Mouse (Mus musculus): ENCODE measurements around the gene Kcnab1.

The Kcnab1 gene

DNA sequence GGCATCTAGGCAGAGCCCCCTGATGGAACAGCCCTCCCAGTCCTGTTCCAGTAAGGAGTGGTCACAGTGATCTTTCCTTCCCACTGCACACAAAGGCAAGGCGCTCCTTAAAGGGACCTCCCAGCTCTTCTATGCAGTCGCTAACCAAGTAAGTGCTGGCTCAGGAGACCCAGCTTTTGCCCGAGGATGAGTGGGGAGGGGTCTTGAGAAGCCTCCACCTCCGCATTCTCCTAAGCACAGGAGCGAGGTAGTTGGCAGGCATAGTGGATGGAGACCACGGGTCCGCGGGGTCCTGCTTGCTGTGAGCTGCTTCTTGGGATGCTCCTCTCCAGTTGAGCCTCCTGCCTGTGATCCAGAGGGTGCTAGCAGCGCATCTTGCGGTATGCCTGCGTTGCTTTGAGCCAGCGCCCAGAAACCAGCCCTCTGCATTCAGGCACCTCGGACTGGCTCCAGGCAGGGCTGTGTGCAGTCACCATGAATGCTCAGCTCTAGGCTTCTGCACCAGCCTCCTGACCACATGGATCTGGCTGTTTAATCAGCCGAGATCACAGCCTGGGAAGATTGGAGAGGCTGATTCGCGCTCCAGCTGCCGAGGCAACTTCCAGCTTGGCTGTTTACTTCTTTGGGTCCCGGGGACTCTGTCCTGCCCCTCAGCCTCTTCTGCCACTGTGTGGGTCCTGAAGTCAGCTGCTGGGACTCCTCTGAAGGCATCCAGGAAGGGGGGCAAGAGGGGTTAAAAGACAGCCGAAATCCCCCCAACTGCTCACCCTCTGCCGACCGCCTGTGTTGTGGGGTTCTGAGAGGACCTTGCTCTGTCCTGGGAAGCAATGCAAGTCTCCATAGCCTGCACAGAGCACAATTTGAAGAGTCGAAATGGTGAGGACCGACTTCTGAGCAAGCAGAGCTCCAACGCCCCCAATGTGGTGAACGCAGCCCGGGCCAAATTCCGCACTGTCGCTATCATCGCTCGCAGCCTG is at the start of gene Kcnab1:
TSS of gene Kcnab1 (plus strand) at position 440 of the 977 bp plus-strand sequence.
- no peak for DNase-seq

DNA sequence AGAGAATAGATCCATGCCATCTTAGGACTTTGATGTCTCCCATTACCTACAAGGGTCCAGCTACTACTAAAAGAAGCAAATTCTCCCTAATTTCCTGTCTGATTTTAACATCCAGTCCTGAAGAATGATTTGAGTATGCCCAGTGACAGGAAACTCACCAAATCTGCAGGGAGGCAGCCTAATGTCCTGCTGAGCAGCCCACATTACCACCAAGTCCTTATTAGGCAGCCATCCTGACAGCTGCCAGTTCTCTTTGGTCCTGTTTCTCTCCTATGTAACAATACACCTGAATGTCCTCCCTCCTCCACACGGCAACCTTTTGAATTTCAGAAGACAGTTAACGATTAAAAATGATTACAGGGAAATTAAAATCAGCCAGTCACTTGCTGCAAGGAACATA is 20.9 kb upstream of the Kcnab1 start:
- no peak for DNase-seq

DNA sequence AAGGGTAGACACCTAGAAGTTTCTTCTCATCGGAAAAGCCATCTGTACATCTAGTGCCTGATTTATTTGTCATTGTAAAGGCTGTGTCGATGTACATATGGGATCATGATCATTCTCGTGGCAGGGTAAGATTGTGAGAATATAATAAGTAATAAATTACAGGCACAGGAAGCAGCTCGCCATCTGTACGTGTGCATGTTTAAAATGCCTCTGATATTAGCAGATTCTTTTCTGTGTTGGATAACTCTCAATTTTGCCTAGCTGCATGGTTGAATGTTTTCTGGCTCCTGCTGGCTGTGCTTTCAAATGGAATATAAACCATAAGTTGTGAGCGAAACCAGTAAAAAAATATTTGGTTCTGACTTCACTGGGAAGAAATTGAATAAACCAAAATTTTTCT is 5.1 kb upstream of the Kcnab1 start:
- no peak for DNase-seq

DNA sequence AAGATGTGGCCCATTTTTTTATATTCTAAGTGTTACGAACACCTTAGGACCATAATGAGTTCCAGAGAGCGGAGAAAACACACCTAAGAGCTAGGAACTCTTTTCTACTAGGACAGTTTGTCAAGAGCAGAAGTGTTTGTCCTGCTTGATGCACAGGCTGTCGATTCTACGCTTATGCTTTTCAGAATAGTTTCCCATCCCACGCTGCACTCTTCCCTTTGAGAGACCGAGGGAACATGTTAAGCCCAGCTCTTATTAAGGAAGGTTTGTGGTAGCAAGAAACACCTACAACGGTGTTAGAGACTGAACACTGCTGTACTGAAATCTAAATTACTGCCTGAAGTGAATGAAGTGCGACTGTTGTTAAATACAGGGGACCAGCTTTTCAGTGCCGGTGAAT is 1.0 kb downstream of the Kcnab1 start:
- DNase-seq, result no peak

DNA sequence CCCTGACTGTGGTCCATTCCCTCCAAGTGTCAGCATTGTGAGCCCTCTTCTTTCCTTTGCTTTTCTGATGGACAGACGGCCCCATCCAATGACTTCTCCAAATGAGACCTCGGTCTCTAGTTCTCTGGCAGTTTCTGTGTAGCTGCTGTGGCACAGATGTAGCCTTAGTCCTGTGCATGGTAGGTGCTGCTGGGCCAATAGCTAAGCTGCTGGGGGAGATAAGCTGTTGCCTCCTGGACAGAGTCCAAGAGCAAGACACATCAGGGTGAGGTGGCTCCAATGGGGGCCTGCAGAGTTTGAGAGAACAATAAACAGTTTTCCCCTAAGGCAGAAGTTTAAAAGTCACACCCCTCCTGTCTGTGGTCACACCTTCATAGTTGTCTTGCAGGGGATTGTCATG is 2.0 kb downstream of the Kcnab1 start:
- no peak for DNase-seq

DNA sequence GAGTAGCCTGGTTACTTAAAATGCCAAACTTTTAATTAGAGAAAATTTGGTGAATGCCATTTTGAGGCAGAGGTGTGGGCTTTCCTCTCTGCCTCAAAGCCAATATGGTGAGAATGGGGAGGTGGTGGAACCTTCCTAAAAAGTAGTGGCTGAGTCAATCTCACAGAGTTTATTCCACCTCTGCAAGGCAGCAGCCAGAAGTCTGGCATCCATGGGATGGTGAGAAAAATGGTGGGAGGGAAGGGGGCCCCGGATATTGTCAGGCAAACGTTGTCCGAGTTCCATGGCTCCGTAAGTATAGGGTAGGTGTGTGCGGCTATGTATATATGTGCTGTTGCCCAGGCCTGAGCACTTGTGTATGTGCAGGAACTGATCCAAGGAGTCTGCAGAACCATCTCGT is 6.0 kb downstream of the Kcnab1 start:
- no peak for DNase-seq

DNA sequence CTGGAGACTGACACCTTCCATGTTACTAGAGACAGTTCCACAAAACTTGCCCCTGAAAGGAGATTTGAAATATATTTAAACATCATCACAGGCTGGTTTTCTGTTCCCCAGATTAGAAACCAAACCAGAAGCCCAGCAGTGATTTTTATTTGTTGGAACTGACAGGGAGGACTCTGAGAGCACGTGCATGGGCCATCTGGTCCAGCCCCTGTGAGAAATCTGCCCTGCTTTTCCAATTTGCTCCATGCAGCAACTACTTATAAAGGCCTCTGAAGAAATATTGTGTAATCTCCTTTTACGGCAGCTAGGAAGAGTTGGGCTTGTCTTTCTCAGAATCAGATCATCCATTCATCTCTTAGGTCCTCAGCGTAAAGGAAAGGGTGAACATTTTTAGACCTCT is 7.8 kb downstream of the Kcnab1 start:
- no peak for DNase-seq

DNA sequence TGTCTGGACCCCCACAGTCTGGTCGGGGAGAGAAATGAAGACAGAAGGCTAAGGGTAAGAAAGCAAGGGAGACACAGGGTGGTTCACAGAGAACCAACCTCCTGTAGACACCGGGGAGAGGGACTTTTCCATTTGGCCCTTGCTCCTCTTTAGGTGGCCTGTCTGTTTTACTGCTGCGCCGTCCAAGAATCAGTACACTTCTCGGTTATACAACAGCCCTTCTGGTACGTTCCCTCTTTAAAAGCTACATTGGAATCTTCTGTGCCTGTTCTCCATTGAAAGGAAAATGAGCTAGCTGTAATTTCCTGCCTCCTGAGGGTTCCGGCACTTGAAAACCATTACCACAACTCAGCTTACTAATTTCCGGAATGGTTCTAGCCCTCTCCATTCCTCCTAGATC is 8.2 kb downstream of the Kcnab1 start:
- no peak for DNase-seq

DNA sequence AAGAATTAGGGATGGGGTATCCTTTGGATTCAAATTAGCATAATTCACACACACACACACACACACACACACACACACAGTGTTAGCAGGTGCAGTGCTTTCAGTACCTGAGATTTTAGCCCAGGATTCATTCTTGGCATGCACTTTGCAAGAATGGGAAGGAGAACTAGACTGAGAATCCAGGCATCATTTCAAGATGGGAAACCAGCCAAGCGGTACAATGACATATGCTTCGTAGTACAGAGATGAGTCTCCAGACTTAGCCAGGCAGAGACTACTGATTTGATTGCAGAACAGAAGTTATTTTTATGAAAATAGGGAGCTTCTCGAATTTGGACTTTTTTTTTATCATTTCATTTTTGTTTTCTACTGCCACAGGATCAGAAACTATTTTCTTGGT is 15.8 kb downstream of the Kcnab1 start:
- no peak for DNase-seq

DNA sequence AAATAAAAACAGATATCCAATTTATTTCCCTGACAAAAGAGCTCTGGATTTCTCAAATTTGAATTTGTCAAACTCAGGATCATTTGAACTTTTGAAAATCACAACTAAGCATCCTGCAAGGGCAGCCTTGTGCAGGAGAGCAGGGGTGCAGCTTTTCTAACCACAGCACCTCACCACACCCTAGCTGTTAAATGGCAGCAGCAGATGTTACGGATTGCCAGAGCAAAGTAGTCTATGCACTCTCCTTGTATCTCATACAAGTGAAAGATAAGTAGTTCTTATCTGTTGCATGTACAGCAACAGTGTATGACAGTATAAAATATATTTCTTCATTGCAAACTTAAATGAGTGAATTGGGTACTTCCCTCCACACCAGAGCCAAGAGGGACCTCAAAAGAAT is 20.4 kb downstream of the Kcnab1 start:
- no peak for DNase-seq

DNA sequence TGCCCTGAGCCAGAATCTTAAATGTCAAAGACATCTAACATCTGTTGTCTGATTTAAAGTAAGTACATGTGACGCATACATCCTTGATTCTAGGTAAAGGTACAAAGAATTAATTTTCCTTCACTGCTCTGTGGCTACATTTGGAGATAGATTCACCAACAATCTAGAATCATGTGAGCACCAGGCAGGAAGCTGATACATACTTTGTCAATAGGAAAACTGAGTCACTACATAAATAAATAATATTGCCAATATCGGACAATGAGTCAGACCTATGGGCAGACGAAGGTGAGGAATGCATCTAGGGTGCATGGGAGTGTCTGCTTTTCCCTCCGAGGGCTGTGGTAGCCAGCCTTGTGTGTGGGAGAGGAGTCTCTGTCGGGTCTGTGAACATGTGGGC is 25.7 kb downstream of the Kcnab1 start:
- DNase-seq, result no peak

DNA sequence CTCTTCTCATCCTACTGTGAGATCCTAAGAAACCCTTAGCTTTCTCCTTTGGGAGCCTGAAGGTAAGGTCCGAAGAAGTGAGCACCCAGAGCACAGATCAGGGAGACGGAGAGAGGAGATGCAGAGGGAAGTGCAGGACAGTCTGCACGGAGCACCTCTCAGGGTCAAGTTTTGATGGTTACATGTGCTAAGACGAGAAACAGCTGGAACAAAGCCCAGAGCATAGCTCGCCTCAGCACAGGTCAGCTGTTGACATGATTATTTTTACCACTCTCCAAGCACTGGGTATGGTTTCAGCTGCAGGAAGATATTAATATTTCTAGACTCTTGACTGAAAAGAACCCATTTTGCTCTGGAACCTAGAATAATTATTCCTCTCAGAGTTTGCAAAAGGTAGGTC is 27.7 kb downstream of the Kcnab1 start:
- DNase-seq, result no peak

DNA sequence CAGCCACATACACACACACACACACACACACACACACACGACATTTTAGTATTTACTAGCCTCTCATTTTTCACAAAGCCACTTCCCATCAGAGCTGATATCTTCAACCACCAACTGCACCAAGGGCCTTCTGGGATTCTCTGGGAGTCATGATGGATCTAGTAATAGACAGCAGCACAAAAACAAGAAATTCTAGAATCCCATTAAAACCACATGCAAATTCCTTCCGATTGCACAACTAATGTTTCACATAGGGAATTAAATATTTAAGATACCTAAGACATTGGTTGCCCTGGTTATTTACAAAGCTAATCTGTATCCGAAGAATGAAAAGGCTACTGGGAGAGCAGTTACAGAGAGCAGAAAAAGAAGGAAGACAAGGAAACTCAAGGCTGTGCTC is 29.6 kb downstream of the Kcnab1 start:
- DNase-seq, result no peak

DNA sequence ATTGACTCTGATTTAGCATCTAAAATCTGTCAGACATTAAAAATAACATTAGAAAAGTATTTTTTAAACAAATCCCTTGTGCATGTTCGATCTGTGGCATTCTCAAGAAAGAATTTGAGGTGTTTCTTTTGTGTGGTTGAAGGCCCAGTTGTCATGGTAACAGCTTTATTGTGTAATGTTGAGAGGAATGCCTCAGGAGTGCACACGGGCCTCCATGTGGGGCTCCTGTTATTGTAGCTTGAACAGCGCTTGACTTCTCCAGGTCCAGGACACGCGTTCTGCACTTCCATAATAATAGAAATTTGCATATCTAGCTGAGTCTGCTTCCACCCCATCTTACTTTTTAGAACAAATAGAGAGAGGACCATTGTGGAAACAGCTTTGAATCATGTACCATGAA is 36.0 kb downstream of the Kcnab1 start:
- DNase-seq, result no peak

DNA sequence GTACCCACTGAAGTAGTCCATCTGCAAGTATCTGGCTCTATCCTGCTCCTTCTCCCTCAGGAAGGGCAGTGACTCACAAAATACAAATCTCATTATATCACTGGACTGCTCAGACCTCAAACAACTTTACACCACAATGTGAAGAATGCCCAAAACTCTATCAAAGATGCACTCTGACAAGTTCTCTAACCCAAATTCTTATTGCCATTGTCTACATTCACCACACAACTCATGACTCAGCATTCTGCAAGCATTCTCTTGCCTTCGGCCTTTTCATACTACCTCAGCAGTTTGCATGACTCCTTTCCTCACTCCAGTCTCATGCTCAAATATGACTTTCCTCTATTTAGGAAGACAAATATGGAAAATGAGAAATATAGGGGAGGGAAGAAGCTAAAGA is 42.6 kb downstream of the Kcnab1 start:
- no peak for DNase-seq

DNA sequence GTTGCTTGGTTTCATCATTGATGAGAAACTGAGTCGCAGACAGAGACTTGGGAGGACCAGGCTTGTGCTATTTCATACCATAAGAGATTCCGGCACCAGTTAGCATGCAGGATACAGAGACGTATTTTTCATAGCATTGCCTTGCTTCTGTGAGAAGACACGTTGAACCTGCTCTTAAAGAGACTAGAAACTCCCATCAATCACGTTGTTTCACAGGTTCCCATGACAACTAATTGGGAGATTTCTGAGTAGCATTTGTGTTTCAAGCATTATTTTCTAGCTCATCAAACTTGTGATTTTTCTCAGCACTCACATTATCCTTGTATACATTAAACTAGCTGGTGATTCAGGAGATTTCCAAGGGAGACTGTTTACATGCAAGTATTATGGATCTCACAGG is 63.8 kb downstream of the Kcnab1 start:
- no peak for DNase-seq

DNA sequence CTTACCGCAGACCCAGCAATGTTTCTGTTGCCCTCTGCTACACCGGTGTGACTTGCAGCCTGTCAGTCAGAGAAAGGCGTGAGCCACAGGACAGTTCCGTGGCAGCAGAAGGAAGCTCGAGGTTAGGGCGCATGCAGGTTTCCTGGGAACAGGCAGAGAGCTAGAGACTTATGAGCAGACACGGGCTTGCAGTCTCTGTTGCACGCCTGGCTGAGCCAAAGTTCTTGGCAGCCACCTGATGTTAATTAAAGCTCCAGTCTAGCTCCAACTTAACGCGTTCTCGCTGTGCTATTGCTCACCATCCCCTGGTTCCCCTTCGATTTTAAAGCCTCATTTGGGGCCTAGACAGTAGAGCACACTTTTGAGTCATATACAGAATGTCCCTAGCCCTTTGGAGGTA is 65.4 kb downstream of the Kcnab1 start:
- DNase-seq, result no peak

DNA sequence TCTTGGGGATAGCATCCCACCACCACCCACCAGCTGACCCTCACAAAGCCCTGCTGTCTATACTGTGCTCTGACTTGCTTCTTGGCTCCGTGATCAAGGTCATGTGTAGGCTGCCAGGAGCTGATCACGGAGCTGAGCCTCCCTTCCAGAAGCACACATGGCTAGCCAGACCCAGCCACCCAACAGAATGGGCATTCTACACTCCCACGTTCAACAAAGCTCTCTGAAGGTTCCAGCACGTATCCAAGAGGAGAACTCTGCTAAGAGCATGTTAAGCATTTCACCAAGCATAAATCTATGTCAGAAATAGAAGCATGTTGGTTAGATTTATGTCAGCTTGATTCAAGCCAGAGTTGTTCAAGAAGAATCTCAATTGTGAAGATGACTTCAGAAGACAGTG is 66.6 kb downstream of the Kcnab1 start:
- no peak for DNase-seq

DNA sequence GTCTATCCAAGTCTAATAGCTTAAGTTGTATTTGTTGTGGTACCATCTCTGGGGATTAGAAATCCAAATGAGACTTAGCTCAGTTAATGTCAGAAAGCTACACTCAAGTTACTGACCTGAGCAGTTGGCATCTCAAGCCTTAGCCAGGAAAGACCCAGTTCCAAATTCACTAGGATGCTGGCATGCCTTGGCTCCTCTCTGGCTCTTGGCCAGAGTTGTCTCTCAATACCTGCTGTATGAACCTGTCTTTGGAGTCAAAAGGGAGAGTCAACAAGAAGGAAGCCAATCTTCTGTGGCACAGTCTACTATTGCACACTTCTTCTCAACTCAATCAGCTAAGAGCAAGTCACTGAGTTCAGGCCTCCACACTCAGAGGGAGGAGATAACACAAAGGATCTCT is 67.7 kb downstream of the Kcnab1 start:
- no peak for DNase-seq

DNA sequence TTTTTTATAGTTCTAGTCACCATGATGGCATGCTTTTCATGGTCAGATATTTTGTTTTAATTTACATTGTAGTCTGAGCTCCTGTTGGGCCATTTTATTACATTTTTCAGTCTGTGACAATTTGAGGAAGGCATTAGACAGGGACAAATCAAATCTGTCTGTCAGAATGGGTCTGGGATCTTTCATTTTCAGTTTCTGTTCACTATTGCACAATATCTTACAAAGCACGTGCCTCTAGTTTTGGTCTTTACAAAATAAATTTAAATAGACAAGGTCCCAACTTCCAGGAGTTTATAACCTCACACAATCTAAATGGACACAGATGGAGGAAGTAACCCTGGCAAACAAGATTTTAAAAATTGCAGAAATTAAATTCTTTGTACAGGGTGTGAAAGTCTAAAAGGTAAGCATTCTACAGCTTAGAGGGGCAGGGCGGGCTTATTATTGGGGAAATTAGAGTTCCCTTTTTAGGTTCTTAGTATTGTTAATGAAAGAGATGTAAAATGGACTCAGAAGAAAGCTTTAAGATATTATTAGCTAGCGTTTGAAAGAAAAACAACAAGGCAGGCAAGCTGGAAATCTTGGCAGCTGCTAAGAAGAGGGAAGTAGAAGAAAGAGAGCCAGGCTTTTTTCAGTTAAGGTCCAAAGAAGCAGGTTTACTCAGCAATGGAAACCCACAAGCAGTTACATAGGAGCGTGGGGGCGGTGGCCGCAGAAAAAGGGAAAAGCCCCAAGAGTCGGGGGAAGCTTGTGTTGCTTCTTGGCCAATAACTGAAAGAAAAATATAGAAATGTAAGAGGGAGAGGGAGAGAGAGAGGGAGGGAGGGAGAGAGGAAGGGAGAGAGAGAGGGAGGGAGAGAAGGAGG is 78.9 kb downstream of the Kcnab1 start:
- no peak for DNase-seq

DNA sequence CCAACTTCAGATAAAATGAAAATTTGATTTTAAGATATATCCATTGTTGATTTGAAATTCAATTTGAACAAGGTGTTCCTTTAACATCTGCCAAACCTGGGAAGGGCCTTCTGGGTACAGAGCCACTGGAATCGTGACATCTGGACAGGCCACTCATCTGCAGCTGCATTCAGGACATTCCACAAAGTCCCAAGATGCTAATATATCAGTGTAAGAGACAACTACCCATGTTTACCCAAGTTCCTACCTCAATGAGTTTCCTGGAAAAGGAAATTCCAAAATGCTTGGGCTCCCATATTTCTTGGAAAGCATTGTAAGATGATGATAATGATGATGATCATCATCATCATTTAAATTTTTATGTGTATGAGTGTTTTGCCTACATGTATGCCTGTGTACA is 91.4 kb downstream of the Kcnab1 start:
- no peak for DNase-seq

DNA sequence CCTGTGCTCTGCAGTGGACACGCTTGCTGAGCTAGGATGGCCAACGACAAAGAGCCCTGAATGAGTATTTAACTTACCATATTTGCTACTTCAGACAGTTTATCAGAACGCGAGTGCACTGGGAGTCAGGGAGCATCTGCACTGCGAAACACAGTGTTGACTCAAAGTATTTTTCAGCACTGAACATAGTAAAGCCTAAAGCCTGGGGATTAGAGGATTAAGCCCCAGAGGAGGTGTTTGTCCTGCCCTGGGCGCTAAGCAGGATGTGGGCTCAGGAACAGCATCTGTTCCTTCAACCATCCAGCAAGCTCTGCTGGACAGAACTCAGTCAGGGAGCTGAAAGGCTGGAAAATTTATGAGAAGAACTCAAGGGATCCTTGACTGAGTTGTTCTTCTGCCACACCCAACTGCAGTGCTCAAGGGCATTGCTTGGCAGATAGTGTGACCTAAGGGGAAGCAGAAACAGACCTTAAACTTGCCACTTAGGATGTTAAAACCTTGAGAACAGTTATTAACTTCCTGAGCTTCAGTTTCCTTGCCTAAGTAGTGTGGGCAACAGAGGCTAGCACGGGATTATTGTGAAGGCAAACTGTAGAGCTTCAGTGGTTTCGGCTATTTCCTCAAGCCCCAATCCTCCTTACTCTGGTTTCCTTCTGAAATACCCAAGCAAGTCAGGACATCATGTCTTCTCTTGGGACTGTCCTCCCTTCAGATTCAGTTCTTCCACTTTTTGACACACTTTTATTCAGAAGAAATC is 94.4 kb downstream of the Kcnab1 start:
- DNase-seq, result no peak

Measured in thymus, adult 18-20 months (tissue).